Mouse (Mus musculus): Measurements from ENCODE around the gene Eif3d. TPM values are rescaled to one million over a fixed set of nuclear protein-coding genes. Genes with fewer than 3 reads are reported as not detected.

Gene Eif3d
- total and polyA plus RNA-seq, 3 experiments: 65.1 to 632 (median 279) TPM

DNA sequence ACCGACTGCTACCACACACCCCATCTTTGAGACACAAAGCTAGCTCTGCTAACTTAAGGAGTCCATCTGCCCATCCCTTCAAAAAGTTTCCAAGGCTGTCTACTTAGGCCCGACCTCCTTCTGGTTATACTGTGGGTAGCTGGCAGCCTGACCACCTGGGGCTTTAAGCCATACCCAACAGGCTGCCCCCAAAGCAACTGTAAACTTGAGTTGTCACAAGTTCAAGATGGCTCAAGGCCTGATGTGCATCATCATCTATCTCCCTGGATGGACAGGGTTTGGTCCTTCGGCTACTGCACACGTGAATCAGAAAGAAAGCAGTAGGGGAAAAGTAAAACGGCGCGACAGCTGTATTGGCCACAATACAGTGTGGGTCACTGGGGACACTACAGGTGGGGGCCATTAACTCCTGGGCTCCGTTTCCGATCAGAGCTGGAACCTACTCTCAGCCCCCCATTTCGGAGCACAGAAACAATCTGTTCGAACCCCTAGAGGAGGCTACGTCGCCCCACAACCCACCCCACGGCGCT is 608 bp downstream of the Eif3d start:
- Histone ChIP-seq H3K4me3 (ENCODE audit: low read depth, low read length) (peak overlapping the region; percentile 93), H3K4me1 (ENCODE audit: insufficient read depth, low read depth, low read length) (peaks cover 77% of the 10 kb centered on the region), H3K9me3 (replicated peaks) (no peaks in the 10 kb centered on the region), H3K27me3 (ENCODE audit: insufficient read depth, low read length) (no peaks in the 10 kb centered on the region), H3K36me3 (replicated peaks) (peaks cover 50% of the 10 kb centered on the region)
- ATAC-seq (ENCODE audit: extremely low read depth, insufficient number of reproducible peaks, low FRiP score, poor library complexity, severe bottlenecking) (no peak), DNase-seq (ENCODE audit: low spot score) (no peak)
- TF ChIP-seq GATA1 (IDR thresholded peaks at IDR 0.05; ENCODE audit: borderline replicate concordance, low read length) (no peak), POLR2AphosphoS5 (IDR thresholded peaks at IDR 0.05; ENCODE audit: insufficient replicate concordance, low read depth, low read length) (no peak), CTCF (IDR thresholded peaks at IDR 0.05; ENCODE audit: low read depth, low read length) (no peak), GATA2 (IDR thresholded peaks at IDR 0.05; ENCODE audit: borderline replicate concordance, low read depth, low read length) (no peak), TAL1 (conservative IDR thresholded peaks at IDR 0.05; ENCODE audit: low read depth, low read length) (no peak)

DNA sequence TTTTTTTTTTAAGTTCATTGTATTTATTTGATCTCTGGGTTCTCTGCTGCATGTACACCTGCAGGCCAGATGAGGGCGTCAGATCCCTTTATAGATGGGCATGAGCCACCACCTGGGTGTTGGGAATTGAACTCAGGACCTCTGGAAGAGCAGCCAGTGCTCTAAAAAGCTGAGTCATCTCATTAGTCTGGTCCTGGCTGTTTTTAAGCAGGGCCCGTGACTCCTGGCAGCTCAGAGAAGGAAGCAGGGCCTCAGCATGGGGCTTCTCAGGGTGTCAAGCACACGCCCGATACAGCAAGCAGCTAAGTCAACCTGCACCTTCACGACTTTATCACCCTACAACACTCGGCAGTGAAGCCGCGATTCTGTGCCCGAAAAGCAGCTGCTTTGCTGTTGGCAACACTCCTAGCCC is 5.5 kb downstream of the Eif3d start:
- DNase-seq (ENCODE audit: low spot score) (no peak), ATAC-seq (ENCODE audit: extremely low read depth, insufficient number of reproducible peaks, low FRiP score, poor library complexity, severe bottlenecking) (peak; percentile 22; the same call in 1 of the 2 replicates)
- Histone ChIP-seq H3K27me3 (ENCODE audit: insufficient read depth, low read length) (no peaks in the 10 kb centered on the region), H3K4me3 (ENCODE audit: low read depth, low read length) (peak overlapping the region; percentile 6; the same call in 1 of the 2 replicates), H3K36me3 (replicated peaks) (peaks cover 97% of the 10 kb centered on the region), H3K9me3 (replicated peaks) (no peaks in the 10 kb centered on the region), H3K4me1 (ENCODE audit: insufficient read depth, low read depth, low read length) (peaks cover 76% of the 10 kb centered on the region)
- TF ChIP-seq GATA1 (IDR thresholded peaks at IDR 0.05; ENCODE audit: borderline replicate concordance, low read length) (no peak), CTCF (IDR thresholded peaks at IDR 0.05; ENCODE audit: low read depth, low read length) (no peak), TAL1 (conservative IDR thresholded peaks at IDR 0.05; ENCODE audit: low read depth, low read length) (no peak), POLR2AphosphoS5 (IDR thresholded peaks at IDR 0.05; ENCODE audit: insufficient replicate concordance, low read depth, low read length) (no peak), GATA2 (IDR thresholded peaks at IDR 0.05; ENCODE audit: borderline replicate concordance, low read depth, low read length) (no peak)

DNA sequence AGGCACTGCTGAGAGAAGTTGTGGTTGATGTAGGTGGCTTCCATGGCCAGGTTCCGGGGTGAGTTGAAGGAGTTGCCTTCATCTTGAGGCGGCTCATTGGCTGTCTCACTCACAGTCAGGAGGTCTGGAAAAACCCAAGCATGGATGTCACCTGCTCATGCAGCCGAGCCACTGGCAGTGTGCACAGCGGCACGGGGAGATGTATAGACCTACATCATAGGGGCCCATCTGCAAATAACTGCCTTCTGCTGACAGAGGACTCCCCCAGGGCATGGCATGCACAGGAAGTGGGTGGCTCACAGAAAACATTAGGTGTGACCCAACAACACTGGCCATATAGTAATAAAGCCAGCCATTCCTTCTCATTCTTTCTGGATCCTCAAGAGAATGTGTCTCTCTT is 8.2 kb downstream of the Eif3d start:
- no peak overlapping the region for H3K4me3 ChIP-seq (ENCODE audit: low read depth, low read length)
- H3K36me3 ChIP-seq (replicated peaks): peaks cover 98% of the 10 kb centered on the region
- H3K9me3 ChIP-seq (replicated peaks): no peaks in the 10 kb centered on the region
- no peak for DNase-seq (ENCODE audit: low spot score)
- ATAC-seq (ENCODE audit: extremely low read depth, insufficient number of reproducible peaks, low FRiP score, poor library complexity, severe bottlenecking): no peak
- no peaks in the 10 kb centered on the region for H3K27me3 ChIP-seq (ENCODE audit: insufficient read depth, low read length)
- TF ChIP-seq CTCF (IDR thresholded peaks at IDR 0.05; ENCODE audit: low read depth, low read length) (no peak), POLR2AphosphoS5 (IDR thresholded peaks at IDR 0.05; ENCODE audit: insufficient replicate concordance, low read depth, low read length) (no peak), GATA1 (IDR thresholded peaks at IDR 0.05; ENCODE audit: borderline replicate concordance, low read length) (no peak), GATA2 (IDR thresholded peaks at IDR 0.05; ENCODE audit: borderline replicate concordance, low read depth, low read length) (no peak), TAL1 (conservative IDR thresholded peaks at IDR 0.05; ENCODE audit: low read depth, low read length) (no peak)
- H3K4me1 ChIP-seq (ENCODE audit: insufficient read depth, low read depth, low read length): peaks cover 67% of the 10 kb centered on the region

DNA sequence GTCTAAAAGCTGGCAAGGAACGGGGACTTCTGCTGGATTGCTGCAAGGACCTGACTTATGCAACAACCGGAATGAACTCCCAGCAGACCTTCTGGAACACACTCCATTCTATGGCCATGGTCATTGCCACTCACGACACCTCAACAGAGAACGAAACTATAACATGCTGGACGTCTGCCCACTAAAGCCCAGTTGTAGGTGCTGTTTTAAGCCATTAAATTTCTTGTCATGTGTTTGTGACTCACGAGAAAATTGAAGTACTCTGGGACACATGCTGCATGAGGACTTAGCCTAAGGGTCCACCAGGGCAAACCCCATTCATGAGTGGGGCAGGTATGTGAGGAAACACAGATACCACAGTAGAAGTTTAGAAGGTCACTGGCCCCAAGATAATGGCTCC is 9.9 kb downstream of the Eif3d start:
- DNase-seq (ENCODE audit: low spot score) (no peak), ATAC-seq (ENCODE audit: extremely low read depth, insufficient number of reproducible peaks, low FRiP score, poor library complexity, severe bottlenecking) (no peak)
- Histone ChIP-seq H3K9me3 (replicated peaks) (peaks cover 4% of the 10 kb centered on the region), H3K4me3 (ENCODE audit: low read depth, low read length) (no peak overlapping the region), H3K36me3 (replicated peaks) (peaks cover 81% of the 10 kb centered on the region), H3K27me3 (ENCODE audit: insufficient read depth, low read length) (peaks cover 6% of the 10 kb centered on the region; the same call in 1 of the 2 replicates), H3K4me1 (ENCODE audit: insufficient read depth, low read depth, low read length) (peaks cover 53% of the 10 kb centered on the region)
- no peak for TF ChIP-seq POLR2AphosphoS5 (IDR thresholded peaks at IDR 0.05; ENCODE audit: insufficient replicate concordance, low read depth, low read length)
- no peak for TF ChIP-seq TAL1 (conservative IDR thresholded peaks at IDR 0.05; ENCODE audit: low read depth, low read length)
- no peak for TF ChIP-seq GATA2 (IDR thresholded peaks at IDR 0.05; ENCODE audit: borderline replicate concordance, low read depth, low read length)
- TF ChIP-seq GATA1 (IDR thresholded peaks at IDR 0.05; ENCODE audit: borderline replicate concordance, low read length): no peak
- TF ChIP-seq CTCF (IDR thresholded peaks at IDR 0.05; ENCODE audit: low read depth, low read length): no peak

DNA sequence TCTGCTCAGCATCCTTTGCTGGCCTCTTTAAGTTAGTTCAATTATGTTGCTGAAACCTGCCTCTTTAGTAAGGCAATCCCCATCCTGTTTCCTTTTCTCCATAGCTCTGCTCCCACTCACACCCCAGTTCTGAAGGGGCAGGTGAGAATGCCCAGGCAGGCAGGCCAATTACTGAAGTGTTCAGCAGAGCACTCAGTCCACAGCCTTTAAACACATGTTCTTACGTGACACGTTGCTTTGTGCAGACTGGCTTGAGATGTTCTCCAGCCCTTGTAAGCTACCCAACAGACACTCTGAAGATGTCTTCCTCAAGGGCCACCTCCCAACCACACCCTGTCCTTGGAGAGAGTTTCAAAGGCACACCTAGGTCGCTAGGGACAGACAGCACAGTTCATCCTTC is 12.5 kb downstream of the Eif3d start:
- peaks cover 54% of the 10 kb centered on the region for H3K36me3 ChIP-seq (replicated peaks)
- no peak for ATAC-seq (ENCODE audit: extremely low read depth, insufficient number of reproducible peaks, low FRiP score, poor library complexity, severe bottlenecking)

DNA sequence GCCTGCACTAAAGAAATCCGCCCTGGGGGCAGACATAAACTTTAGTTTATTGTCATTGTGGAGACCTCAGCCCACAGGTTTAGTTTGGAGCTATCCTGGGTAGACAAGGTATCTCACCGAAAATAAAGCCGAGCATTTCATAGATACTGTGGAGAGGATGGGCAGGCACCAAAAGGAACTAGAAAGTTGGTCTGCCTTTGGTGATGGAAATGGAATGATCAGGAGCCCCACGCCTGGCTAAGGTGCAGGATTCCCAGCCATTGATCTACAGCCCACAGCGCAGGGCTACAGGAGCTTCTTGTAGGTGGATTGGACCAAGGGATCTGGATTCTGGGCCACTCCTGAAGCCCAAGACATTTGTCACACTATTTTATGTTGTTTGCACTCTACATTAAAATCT is 13.0 kb downstream of the Eif3d start:
- no peak for DNase-seq (ENCODE audit: low spot score)
- Histone ChIP-seq H3K36me3 (replicated peaks) (peaks cover 50% of the 10 kb centered on the region), H3K27me3 (ENCODE audit: insufficient read depth, low read length) (peaks cover 26% of the 10 kb centered on the region)

More for the DNA sequence above, 12.5 kb downstream of the Eif3d start:
- H3K27me3 ChIP-seq (ENCODE audit: insufficient read depth, low read length): peaks cover 22% of the 10 kb centered on the region
- no peak for DNase-seq (ENCODE audit: low spot score)
- peaks cover 4% of the 10 kb centered on the region for H3K9me3 ChIP-seq (replicated peaks)
- no peak overlapping the region for H3K4me3 ChIP-seq (ENCODE audit: low read depth, low read length)
- peaks cover 38% of the 10 kb centered on the region for H3K4me1 ChIP-seq (ENCODE audit: insufficient read depth, low read depth, low read length)
- no peak for TF ChIP-seq TAL1 (conservative IDR thresholded peaks at IDR 0.05; ENCODE audit: low read depth, low read length)
- TF ChIP-seq GATA2 (IDR thresholded peaks at IDR 0.05; ENCODE audit: borderline replicate concordance, low read depth, low read length): no peak
- no peak for TF ChIP-seq POLR2AphosphoS5 (IDR thresholded peaks at IDR 0.05; ENCODE audit: insufficient replicate concordance, low read depth, low read length)
- no peak for TF ChIP-seq CTCF (IDR thresholded peaks at IDR 0.05; ENCODE audit: low read depth, low read length)
- TF ChIP-seq GATA1 (IDR thresholded peaks at IDR 0.05; ENCODE audit: borderline replicate concordance, low read length): no peak

More for the DNA sequence above, 13.0 kb downstream of the Eif3d start:
- peaks cover 4% of the 10 kb centered on the region for H3K9me3 ChIP-seq (replicated peaks)
- no peak for TF ChIP-seq CTCF (IDR thresholded peaks at IDR 0.05; ENCODE audit: low read depth, low read length)
- TF ChIP-seq GATA1 (IDR thresholded peaks at IDR 0.05; ENCODE audit: borderline replicate concordance, low read length): no peak
- no peak for TF ChIP-seq TAL1 (conservative IDR thresholded peaks at IDR 0.05; ENCODE audit: low read depth, low read length)
- TF ChIP-seq GATA2 (IDR thresholded peaks at IDR 0.05; ENCODE audit: borderline replicate concordance, low read depth, low read length): no peak
- TF ChIP-seq POLR2AphosphoS5 (IDR thresholded peaks at IDR 0.05; ENCODE audit: insufficient replicate concordance, low read depth, low read length): no peak
- no peak for ATAC-seq (ENCODE audit: extremely low read depth, insufficient number of reproducible peaks, low FRiP score, poor library complexity, severe bottlenecking)
- peaks cover 36% of the 10 kb centered on the region for H3K4me1 ChIP-seq (ENCODE audit: insufficient read depth, low read depth, low read length)
- H3K4me3 ChIP-seq (ENCODE audit: low read depth, low read length): no peak overlapping the region
